Mouse (Mus musculus): Measurements from ENCODE around the gene Etl4. TPM values are rescaled to one million over a fixed set of nuclear protein-coding genes. Genes with fewer than 3 reads are reported as not detected.
A peak's percentile ranks its signal among the peaks of the same experiment; 100 is the strongest.
"Not testable (repeated sequence)": the region's sequence is repeated elsewhere in the genome, so short reads cannot be mapped to it uniquely, and the experiment has no call there.

Etl4 gene
- total RNA-seq, 2 experiments from 2014 or later = 95.1 to 97.2 TPM

- intact Hi-C loops (cut with DNase I) = no loop called here
These were observed 222.2 kb downstream of the Etl4 start for GRCm38 (mm10) chr2:20131792-20132191.

GRCm38 (mm10) chr2:20138426-20138825 is 228.8 kb downstream of the Etl4 start:
- intact Hi-C loops (cut with DNase I) = no loop called here

More at GRCm38 (mm10) chr2:20131792-20132191, 222.2 kb downstream of the Etl4 start:
- DNase-seq (ENCODE audit: extremely low spot score in 1 of 2, low spot score in 2 of 2) = no peak

GRCm38 (mm10) chr2:20145368-20145767 is 235.8 kb downstream of the Etl4 start:
- DNase-seq (ENCODE audit: extremely low spot score in 1 of 2, low spot score in 2 of 2) = peak in 1 of 2 experiments; percentile 14
- intact Hi-C loops (cut with DNase I) = no loop called here

More at GRCm38 (mm10) chr2:20138426-20138825, 228.8 kb downstream of the Etl4 start:
- DNase-seq (ENCODE audit: extremely low spot score in 1 of 2, low spot score in 2 of 2) = no peak

- DNase-seq (ENCODE audit: extremely low spot score in 1 of 2, low spot score in 2 of 2) = no peak
- intact Hi-C loops (cut with DNase I) = no loop called here
These were observed 257.5 kb downstream of the Etl4 start for GRCm38 (mm10) chr2:20167073-20167472.

GRCm38 (mm10) chr2:20167566-20167965 is 258.0 kb downstream of the Etl4 start:
- intact Hi-C loops (cut with DNase I) = no loop called here
- DNase-seq (ENCODE audit: extremely low spot score in 1 of 2, low spot score in 2 of 2) = peak in 1 of 2 experiments; percentile 23

DNA sequence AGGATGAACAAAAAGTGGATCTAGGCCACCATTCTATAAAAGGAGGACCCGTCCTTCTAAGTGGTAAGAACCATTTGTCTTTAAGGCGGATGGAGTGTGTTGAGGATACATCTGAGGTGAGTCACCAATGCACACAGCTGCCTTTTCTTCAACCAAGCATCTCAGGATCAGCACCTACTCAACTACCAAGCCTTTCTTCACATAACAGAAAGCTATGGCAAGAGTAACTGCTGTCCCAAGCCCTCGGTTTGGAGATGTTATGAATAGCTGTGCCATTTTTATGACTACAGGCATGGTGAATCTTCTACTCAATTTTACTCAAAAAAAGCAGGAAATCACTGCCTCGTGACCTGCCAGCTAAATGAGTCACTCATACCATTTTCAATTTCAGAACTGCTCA is 258.6 kb downstream of the Etl4 start:
- no peak for DNase-seq (ENCODE audit: extremely low spot score in 1 of 2, low spot score in 2 of 2)
- intact Hi-C loops (cut with DNase I) = no loop called here

DNA sequence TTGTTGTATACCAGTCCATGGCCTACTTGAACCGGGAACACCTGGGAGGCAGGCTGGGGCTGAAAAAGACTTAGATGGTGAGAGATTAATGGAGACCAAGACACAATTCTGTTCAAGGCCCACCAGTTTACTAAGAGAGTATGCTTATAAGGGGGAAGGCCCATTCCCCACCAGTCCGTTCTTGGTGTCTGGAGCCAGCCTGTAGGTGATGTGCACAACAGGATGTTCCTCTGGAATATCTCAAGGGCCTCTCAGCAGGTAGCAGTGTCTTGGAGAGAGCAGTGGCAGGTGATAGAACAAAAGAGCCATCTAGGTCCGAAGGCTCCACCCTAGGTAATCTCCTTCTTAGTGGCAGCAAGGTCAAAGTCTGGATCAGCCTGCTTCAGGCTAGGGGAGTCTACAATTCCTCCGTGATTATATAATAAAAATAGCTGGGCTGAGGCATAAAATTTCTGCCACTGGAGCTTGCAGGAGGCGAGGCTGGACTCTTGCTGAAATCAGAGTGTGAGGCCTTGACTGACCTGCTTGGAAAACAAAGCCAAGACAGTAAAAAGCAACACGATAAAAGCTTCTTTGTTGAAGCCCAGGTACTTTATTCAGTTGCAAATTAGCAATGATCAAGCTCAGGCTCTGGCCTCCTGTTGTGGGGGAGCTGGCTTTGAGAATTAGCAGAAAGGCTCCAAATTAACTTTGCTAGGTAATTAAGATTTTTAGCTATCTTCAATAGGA is 267.0 kb downstream of the Etl4 start:
- DNase-seq (ENCODE audit: extremely low spot score in 1 of 2, low spot score in 2 of 2); intact Hi-C loops (cut with DNase I): not testable (repeated sequence)

- not testable (repeated sequence) for DNase-seq (ENCODE audit: extremely low spot score in 1 of 2, low spot score in 2 of 2)
These were observed 267.7 kb downstream of the Etl4 start for GRCm38 (mm10) chr2:20177236-20177635.

DNA sequence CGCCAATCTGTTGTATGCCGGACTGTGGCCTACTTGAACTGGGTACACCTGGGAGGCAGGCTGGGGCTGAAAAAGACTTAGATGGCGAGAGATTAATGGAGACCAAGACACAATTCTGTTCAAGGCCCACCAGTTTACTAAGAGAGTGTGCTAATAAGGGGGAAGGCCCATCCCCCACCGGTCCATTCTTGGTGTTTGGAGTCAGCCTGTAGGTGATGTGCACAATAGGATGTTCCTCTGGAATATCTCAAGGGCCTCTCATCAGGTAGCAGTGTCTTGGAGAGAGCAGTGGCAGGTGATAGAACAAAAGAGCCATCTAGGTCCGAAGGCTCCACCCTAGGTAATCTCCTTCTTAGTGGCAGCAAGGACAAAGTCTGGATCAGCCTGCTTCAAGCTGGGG is 271.0 kb downstream of the Etl4 start:
- DNase-seq (ENCODE audit: extremely low spot score in 1 of 2, low spot score in 2 of 2); intact Hi-C loops (cut with DNase I): not testable (repeated sequence)

More at GRCm38 (mm10) chr2:20177236-20177635, 267.7 kb downstream of the Etl4 start:
- intact Hi-C loops (cut with DNase I) = not testable (repeated sequence)

DNA sequence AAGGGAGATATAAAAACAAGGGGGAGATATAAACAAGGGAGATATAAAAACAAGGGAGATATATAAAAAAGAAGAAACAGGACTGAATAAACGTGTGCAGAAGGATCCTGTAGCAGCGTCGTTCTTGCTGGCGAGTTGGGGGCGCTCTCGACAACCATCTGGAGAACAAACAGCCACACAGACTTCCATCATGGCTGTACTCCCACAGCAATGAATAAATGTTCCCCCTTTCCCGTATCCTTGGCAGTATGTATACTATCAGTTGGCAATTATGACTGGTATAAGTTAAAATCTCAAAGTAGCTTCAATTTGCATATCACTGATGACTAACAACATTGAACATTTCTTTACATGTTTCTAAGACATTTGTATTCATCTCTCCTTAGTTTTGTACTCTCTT is 277.6 kb downstream of the Etl4 start:
- DNase-seq (ENCODE audit: extremely low spot score in 1 of 2, low spot score in 2 of 2) = not testable (repeated sequence)

GRCm38 (mm10) chr2:20203011-20203410 is 293.4 kb downstream of the Etl4 start:
- DNase-seq (ENCODE audit: extremely low spot score in 1 of 2, low spot score in 2 of 2) = no peak
- intact Hi-C loops (cut with DNase I) = no loop called here

More for the DNA sequence above, 277.6 kb downstream of the Etl4 start:
- intact Hi-C loops (cut with DNase I) = not testable (repeated sequence)

DNA sequence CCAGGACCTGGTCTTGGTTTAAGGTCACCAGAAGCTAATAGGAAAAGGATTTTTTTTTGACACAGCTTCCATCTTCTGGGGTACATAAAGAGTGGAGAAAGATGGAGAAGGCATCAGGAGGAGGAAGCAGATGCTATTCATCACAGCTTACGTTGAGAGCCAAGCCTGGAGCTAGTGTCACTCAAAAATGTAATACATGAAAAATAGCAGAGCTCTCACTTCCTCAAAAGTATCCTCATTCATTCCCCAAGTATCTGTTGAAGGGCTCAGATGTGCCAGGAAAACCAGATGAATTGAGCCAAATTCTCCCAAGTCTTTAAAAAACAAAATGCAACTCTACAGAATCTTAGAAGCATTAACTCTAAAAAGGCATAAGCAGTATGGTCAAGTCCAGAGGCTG is 297.1 kb downstream of the Etl4 start:
- intact Hi-C loops (cut with DNase I) = no loop called here
- no peak for DNase-seq (ENCODE audit: extremely low spot score in 1 of 2, low spot score in 2 of 2)

GRCm38 (mm10) chr2:20208683-20209194 is 299.2 kb downstream of the Etl4 start:
- DNase-seq (ENCODE audit: extremely low spot score in 1 of 2, low spot score in 2 of 2) = no peak
- intact Hi-C loops (cut with DNase I) = no loop called here

DNA sequence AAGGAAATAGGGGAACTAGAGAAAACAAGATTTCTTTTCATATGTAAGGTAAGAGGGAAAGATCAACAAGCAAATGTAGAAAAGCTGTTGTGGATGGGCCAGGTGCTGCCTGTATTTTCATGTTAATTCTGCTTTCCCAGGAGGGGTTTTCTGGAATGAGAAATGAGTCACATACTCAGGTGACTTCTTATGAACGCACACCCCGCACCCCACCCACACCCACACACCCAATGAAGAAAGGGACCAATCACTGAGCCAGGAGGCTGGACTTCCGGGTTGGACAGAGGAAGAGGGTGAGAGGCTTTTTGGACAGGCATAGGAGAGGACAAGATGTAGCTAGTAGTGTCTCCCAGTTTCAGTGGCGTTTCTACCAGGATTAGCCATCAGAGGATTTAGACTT is 299.8 kb downstream of the Etl4 start:
- no peak for DNase-seq (ENCODE audit: extremely low spot score in 1 of 2, low spot score in 2 of 2)
- intact Hi-C loops (cut with DNase I) = no loop called here

DNA sequence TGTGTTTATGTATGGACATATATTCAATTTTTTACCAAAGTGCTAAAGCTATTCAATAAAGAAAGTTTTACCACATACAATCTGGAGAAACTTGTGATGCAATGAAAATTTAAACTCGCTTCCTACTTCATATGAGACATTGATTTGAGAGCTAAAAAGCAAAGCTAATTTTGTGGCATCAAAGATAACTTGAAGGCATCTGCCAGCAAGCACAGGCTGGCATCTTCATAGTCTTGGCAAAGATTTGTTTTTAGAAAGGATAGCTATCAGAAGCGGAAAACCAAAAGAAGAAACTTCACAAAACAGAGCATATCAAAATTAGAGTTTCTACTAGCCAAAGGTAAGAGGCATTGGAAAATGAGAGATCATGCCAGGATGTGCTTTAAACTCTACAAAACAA is 306.7 kb downstream of the Etl4 start:
- peak in 1 of 2 experiments; percentile 24 for DNase-seq (ENCODE audit: extremely low spot score in 1 of 2, low spot score in 2 of 2)
- intact Hi-C loops (cut with DNase I) = no loop called here

DNA sequence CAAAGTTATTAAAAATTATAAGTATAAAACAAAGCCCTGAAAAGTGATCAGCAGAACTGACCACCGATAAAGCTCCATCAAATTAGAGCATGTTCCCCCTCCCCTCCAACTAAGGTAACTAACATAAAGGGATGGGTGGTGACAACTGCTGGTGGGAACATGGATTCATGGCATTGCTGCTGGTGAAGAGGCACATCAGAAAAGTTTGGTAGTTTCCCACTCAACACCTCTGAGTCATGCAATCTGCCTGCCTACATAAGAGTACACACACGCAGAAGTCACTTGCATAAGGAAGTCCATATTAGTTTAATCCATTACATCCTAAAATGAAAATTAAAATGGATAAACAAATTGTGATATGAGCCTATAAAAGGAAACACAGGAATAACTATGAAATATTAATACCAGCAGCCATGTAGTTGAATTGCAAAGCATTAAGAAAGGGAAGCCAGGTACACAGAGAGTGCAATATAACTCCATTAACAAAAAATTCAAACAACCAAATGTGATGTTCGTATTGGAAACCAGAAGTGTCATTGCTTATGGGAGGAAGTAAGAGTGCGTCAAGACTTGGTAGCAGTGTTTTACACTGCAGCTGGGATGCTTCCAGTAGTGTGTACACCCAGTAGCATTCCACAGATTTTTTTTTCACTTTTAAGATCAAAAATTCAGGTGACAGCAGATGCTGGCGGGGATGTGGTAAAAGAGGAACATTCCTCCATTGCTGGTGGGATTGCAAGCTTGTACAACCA is 307.3 kb downstream of the Etl4 start:
- intact Hi-C loops (cut with DNase I) = no loop called here
- no peak for DNase-seq (ENCODE audit: extremely low spot score in 1 of 2, low spot score in 2 of 2)

DNA sequence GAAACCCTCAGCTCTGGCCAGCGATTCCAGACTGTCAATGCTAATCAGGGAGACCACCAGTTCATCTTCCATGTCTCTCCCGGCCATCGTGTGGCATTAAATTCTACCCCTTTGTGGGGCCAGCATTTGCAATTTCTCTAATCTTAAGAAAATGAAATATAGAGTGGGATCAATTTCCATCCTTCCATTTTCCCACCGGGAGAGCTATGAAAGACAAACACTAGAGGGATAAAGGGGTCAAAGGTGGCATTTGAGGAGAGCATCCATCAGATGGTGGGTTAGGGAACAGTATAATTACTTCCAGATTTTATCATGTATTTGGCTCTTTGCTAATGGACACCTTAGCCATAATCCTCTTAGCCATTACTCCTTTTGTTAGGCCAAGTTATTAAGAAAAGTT is 321.8 kb downstream of the Etl4 start:
- intact Hi-C loops (cut with DNase I) = no loop called here

DNA sequence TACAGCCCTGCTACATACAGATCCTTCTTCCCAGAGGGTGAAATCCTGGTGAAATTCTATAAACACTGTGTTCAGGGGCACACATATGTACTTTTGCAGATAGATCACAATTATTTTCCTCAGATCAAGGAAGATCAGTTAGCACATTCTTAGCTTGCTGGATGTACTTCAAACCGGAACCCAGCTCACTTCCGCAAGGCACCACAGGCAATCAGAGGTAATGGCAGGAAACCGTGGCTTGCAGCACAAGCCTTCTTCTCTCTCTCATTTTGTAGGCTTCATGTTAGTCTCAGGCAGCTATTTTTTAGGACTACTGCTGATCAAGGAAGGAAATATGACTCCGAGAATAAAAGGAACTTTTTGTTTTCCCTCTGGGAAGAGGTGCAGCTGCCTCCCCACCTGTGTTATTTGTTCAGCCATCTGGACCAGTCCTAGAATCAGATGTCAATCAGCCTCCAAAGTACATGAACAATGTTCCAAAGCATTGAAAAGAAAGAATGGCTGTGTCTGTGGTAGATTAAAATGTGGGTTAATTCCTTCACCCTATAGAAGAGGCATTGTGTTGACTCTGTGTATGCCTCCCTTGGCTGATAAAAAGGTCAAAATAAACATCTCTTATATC is 338.6 kb downstream of the Etl4 start:
- DNase-seq (ENCODE audit: extremely low spot score in 1 of 2, low spot score in 2 of 2) = peak in 1 of 2 experiments; percentile 11

More for the DNA sequence above, 321.8 kb downstream of the Etl4 start:
- no peak for DNase-seq (ENCODE audit: extremely low spot score in 1 of 2, low spot score in 2 of 2)

GRCm38 (mm10) chr2:20249403-20249802 is 339.8 kb downstream of the Etl4 start:
- intact Hi-C loops (cut with DNase I) = no loop called here
- DNase-seq (ENCODE audit: extremely low spot score in 1 of 2, low spot score in 2 of 2) = peak; percentile 31 to 76

More for the DNA sequence above, 338.6 kb downstream of the Etl4 start:
- intact Hi-C loops (cut with DNase I) = no loop called here
